Mouse (Mus musculus) stomach, postnatal 0 days (tissue): ENCODE results near the gene Dnase1. TPM values are rescaled to one million over a fixed set of nuclear protein-coding genes. Genes with fewer than 3 reads are reported as not detected.
"Not testable (repeated sequence)": the region's sequence is repeated elsewhere in the genome, so short reads cannot be mapped to it uniquely, and the experiment has no call there.

ENCODE experiments used
- ATAC-seq: fragments of 200-750 bp; cut with Nextera tagmentation; 2 replicates; pipeline ENCODE4 v1.8.0; 2017; ENCODE audit not compliant: low FRiP score, low TSS enrichment
- DNase-seq: peaks from one replicate; pipeline ENCODE4 v3.0.0-alpha.2; 2016; ENCODE audit warnings: low spot score
- H3K27ac ChIP-seq: fragments of 300-500 bp; sonication (generic); replicated peaks from 2 replicates; pipeline ENCODE4 v1.5.1; 2014; ENCODE audit warnings: mild to moderate bottlenecking, control low read depth
- H3K27me3 ChIP-seq: fragments of 300-500 bp; sonication (generic); 2 replicates; pipeline ENCODE4 v1.6.1; 2014; ENCODE audit warnings: low read length; ENCODE audit not compliant: control insufficient read depth, insufficient read depth
- H3K36me3 ChIP-seq: fragments of 300-500 bp; sonication (generic); 2 replicates; pipeline ENCODE4 v1.6.1; 2014; ENCODE audit warnings: low read length, mixed read lengths; ENCODE audit not compliant: control insufficient read depth, insufficient read depth
- H3K4me1 ChIP-seq: fragments of 300-500 bp; sonication (generic); replicated peaks from 2 replicates; pipeline ENCODE4 v1.6.1; 2014; ENCODE audit warnings: antibody characterized with exemption; ENCODE audit not compliant: control insufficient read depth, insufficient read depth
- H3K4me2 ChIP-seq: fragments of 300-500 bp; sonication (generic); replicated peaks from 2 replicates; pipeline ENCODE4 v1.6.1; 2014; ENCODE audit warnings: low read depth, mild to moderate bottlenecking, control low read depth, moderate library complexity
- H3K4me3 ChIP-seq: fragments of 300-500 bp; sonication (generic); 2 replicates; pipeline ENCODE4 v1.5.1; 2014; ENCODE audit warnings: low read depth, low read length, control low read depth
- H3K9ac ChIP-seq: fragments of 300-500 bp; sonication (generic); 2 replicates; pipeline ENCODE4 v1.6.1; 2014; ENCODE audit warnings: mild to moderate bottlenecking, low read length, control low read depth, mixed read lengths
- H3K9me3 ChIP-seq: fragments of 300-500 bp; sonication (generic); 2 replicates; pipeline ENCODE4 v1.6.1; 2016; ENCODE audit warnings: low read length; ENCODE audit not compliant: control insufficient read depth
- CTCF ChIP-seq: IDR thresholded peaks from 2 replicates; pipeline ENCODE4 v1.5.1; 2016; ENCODE audit warnings: antibody characterized with exemption, low read depth, mild to moderate bottlenecking, moderate library complexity
- EP300 ChIP-seq: optimal IDR thresholded peaks from 2 replicates; pipeline ENCODE3; 2016; ENCODE audit warnings: antibody characterized with exemption
- WGBS: fragments of 180-500 bp; shearing (Covaris S2); extraction: QIAGEN DNeasy Blood & Tissue Kit; methylation state at CpG from one replicate; pipeline ENCODE4 v1.1.7; 2014; 5-methylcytosine and 5-hydroxymethylcytosine counted together
- microRNA-seq: library from miRNA; unstranded; fragments of <30 nt; microRNA quantifications from one replicate; pipeline ENCODE4, GENCODE M21; 2016
- polyA plus RNA-seq: library from polyadenylated mRNA; unstranded; fragments of >200 nt; fragmentation: Nextera tagmentation; extraction: Ambion mirVana; gene quantifications from 2 replicates; pipeline ENCODE4 v1.2.1, GENCODE M21; 2015

The Dnase1 gene
- polyA plus RNA-seq, 1 experiment from 2014 or later = 0.78 TPM

DNA sequence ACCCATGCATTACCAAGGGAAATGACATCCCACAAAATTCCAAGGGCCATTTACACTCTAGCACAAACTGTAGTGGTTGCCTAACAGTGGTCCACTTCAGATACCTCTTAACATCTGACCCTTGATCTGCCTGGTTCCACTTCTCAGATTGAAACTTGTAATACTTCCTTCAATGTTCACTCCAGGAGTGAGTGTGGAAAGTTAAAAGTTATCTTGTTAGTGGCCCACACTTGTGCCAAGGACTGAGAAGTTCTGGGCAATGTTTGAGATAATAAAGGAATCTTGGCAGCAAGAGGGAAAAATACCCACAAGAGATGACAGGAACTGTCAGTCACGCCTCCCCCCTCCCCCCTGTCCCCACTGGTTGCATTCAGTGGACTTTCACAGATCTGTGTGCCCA, 42.9 kb downstream of the Dnase1 start:
- DNase-seq (no peak), ATAC-seq (no peak)
- H3K9me3 ChIP-seq = no peaks in the 10 kb centered on the region
- H3K9ac ChIP-seq = no peak overlapping the region
- H3K4me2 ChIP-seq = no peak overlapping the region
- no peak overlapping the region for H3K27ac ChIP-seq
- H3K27me3 ChIP-seq = no peaks in the 10 kb centered on the region
- H3K36me3 ChIP-seq = peaks cover 5% of the 10 kb centered on the region; the same call in 1 of the 2 replicates
- H3K4me3 ChIP-seq = no peak overlapping the region
- 93% methylated on average over 1 of the region's 1 CpGs for WGBS
- no peaks in the 10 kb centered on the region for H3K4me1 ChIP-seq
- TF ChIP-seq EP300 = no peak
- no peak for TF ChIP-seq CTCF

DNA sequence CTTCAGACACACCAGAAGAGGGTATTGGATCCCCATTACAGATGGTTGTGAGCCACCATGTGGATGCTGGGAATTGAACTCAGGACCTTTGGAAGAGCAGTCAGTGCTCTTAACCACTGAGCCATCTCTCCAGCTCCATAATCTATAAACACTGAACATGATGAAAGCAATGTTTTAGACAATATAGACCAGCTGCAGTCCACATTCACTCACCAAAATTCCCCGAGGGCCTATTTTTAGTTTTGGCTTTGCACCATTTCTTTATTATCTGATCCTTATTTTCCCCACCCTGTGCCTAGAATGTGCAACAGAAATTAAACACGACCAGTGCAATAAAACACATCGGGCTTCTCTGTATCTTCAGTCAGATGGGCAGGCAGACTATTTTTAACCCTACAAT, 43.7 kb downstream of the Dnase1 start:
- H3K9me3 ChIP-seq, H3K4me2 ChIP-seq, DNase-seq, H3K9ac ChIP-seq, H3K4me1 ChIP-seq, H3K4me3 ChIP-seq, H3K27ac ChIP-seq, ATAC-seq, H3K27me3 ChIP-seq: not testable (repeated sequence)
- 61% methylated on average over 3 of the region's 3 CpGs for WGBS
- H3K36me3 ChIP-seq = peaks cover 13% of the 10 kb centered on the region; the same call in 1 of the 2 replicates

DNA sequence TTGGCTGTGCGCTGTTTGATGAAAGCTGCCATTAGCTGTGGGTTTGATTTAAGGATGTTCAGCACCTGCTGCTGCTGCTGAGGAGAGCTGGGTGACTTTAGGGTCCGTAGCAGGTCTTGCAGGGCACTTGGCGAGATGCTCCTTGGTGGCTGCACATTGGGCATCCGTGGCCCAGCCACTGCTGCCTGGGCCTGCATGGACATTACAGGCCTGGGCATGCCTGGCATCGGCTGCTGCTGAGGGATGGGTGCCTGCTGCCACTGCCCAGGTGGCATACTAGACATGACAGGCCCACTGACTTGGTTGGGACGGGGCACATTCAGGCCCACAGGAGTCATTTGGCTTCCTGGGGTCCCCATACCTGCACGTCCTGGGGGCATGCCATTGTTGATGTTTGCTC, 48.3 kb downstream of the Dnase1 start:
- Histone ChIP-seq H3K4me2 (no peak overlapping the region), H3K9me3 (no peaks in the 10 kb centered on the region), H3K4me3 (no peak overlapping the region), H3K27ac (no peak overlapping the region), H3K36me3 (peaks cover 34% of the 10 kb centered on the region), H3K27me3 (no peaks in the 10 kb centered on the region), H3K4me1 (no peaks in the 10 kb centered on the region), H3K9ac (no peak overlapping the region)
- no peak for DNase-seq
- no peak for ATAC-seq
- 93% methylated on average over 7 of the region's 7 CpGs for WGBS
- TF ChIP-seq EP300 (no peak), CTCF (no peak)

DNA sequence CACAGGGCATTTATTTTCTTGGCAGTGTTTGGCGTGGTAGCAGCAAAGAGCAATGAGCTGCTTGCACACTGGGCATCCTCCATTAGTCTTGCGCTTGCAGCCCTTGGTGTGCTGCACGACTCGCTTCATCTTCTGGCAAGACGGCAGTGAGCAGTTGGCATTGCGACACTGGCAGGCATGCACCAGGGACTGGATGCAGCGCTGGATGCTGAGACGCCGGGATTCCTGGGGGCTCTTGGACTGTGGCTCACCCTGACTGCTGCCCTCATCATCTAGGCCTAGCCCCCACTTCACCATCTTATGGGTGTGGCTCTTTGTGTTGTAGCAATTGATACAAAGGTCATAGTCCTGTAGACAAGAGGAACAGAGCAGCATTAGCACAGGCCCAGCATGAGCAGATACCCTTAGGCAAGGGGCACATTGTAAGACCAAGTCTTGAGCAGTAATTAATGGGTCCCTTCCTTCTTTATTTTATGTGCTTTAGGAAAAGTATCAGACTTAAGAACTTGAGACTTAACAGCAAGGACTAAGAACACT, 49.2 kb downstream of the Dnase1 start:
- DNase-seq (no peak), ATAC-seq (no peak)
- Histone ChIP-seq H3K4me1 (no peaks in the 10 kb centered on the region), H3K4me2 (no peak overlapping the region), H3K9ac (no peak overlapping the region), H3K36me3 (peaks cover 40% of the 10 kb centered on the region), H3K9me3 (no peaks in the 10 kb centered on the region), H3K27me3 (no peaks in the 10 kb centered on the region), H3K4me3 (no peak overlapping the region), H3K27ac (no peak overlapping the region)
- 93% methylated on average over 9 of the region's 9 CpGs for WGBS
- no peak for TF ChIP-seq EP300
- TF ChIP-seq CTCF = no peak

DNA sequence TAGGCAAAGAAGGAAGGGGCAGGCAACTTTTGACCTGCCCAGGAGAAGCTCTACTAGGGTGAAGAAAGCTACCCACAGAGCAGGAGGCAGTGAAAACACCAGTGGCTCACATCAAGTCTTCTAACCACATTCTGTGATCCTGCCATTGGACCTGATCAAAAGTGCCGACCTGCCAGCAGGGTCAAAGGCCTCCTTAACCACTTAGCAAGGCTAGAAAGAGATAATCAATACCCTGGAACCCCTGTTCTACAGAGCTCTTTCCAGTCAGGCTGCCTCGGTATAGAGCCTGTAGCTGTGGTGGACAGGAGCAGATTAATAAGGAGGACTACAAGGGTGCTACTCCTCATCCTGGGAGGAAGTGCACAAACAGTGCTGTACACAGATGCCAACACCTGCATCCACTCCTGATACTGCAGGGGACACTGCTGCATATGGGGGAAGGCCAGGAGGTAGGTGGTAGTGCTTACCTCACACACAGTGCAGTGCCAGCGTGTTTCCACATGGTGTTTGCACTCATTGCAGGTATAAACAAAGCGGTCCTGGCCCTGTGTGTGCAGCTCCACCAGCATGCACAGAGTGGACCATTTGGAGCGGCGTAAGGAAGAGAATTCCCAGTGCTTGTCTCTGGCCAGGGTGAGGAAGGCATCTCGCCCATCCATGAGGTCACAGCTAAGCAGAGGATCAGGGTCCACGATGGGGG, 50.6 kb downstream of the Dnase1 start:
- WGBS = 94% methylated on average over 8 of the region's 8 CpGs
- no peak overlapping the region for H3K9ac ChIP-seq
- H3K4me2 ChIP-seq = no peak overlapping the region
- no peak overlapping the region for H3K4me3 ChIP-seq
- H3K27ac ChIP-seq = no peak overlapping the region
- H3K27me3 ChIP-seq = no peaks in the 10 kb centered on the region
- no peaks in the 10 kb centered on the region for H3K4me1 ChIP-seq
- H3K9me3 ChIP-seq = no peaks in the 10 kb centered on the region
- TF ChIP-seq CTCF = no peak
- DNase-seq (no peak), ATAC-seq (peak; percentile 31; the same call in 1 of the 2 replicates)
- peaks cover 51% of the 10 kb centered on the region for H3K36me3 ChIP-seq

Small RNAs within 50 kb of the gene (microRNA-seq; reads per million reads assigned to microRNA genes)
- gene Gm23413 = not detected

Other genes starting within 250 kb of the Dnase1 start
- not detected in 2 replicates for gene Olfr15, start 206.1 kb upstream of the Dnase1 start, polyA plus RNA-seq
- 0.44 and 0.62 TPM in 2 replicates for gene Zfp174, start 189.7 kb upstream of the Dnase1 start, polyA plus RNA-seq
- gene Naa60, start 164.6 kb upstream of the Dnase1 start, polyA plus RNA-seq = 26.7 and 30.8 TPM in 2 replicates
- 2.2 and 3.5 TPM in 2 replicates for gene Zfp597, start 152.4 kb upstream of the Dnase1 start, polyA plus RNA-seq
- 0.75 and 1.9 TPM in 2 replicates for gene Gm20695, start 152.3 kb upstream of the Dnase1 start, polyA plus RNA-seq
- 8.3 and 8.5 TPM in 2 replicates for gene 1700037C18Rik, start 128.3 kb upstream of the Dnase1 start, polyA plus RNA-seq
- 13.6 and 13.8 TPM in 2 replicates for gene Cluap1, start 128.1 kb upstream of the Dnase1 start, polyA plus RNA-seq
- 0.15 and 0.27 TPM in 2 replicates for gene Nlrc3, start 60.3 kb upstream of the Dnase1 start, polyA plus RNA-seq
- 3.3 TPM in 2 replicates for gene Slx4, start 33.2 kb upstream of the Dnase1 start, polyA plus RNA-seq
- gene Trap1, start 40.9 kb downstream of the Dnase1 start, polyA plus RNA-seq = 46.7 and 50.3 TPM in 2 replicates
- gene Crebbp, start 177.1 kb downstream of the Dnase1 start, polyA plus RNA-seq = 14.4 and 14.8 TPM in 2 replicates